Mouse (Mus musculus) liver, postnatal 0 days (tissue): ENCODE measurements around the gene Prpf6. TPM values are rescaled to one million over a fixed set of nuclear protein-coding genes. Genes with fewer than 3 reads are reported as not detected.

ENCODE experiments used
- ATAC-seq: fragments of 200-750 bp; cut with Nextera tagmentation; 2 replicates; pipeline ENCODE4 v1.8.0; 2017; ENCODE audit warnings: mild to moderate bottlenecking, moderate library complexity
- DNase-seq: peaks from one replicate; pipeline ENCODE4 v3.0.0-alpha.2; 2016
- H3K27ac ChIP-seq: fragments of 300-500 bp; sonication (generic); 2 replicates; pipeline ENCODE4 v1.5.1; 2014; ENCODE audit warnings: antibody characterized with exemption, moderate library complexity, mild to moderate bottlenecking, low read depth
- H3K27me3 ChIP-seq: fragments of 300-500 bp; sonication (generic); 2 replicates; pipeline ENCODE4 v1.6.1; 2014; ENCODE audit warnings: low read length, control low read depth, mixed read lengths; ENCODE audit not compliant: insufficient read depth
- H3K36me3 ChIP-seq: fragments of 300-500 bp; sonication (generic); replicated peaks from 2 replicates; pipeline ENCODE4 v1.6.1; 2014; ENCODE audit warnings: mild to moderate bottlenecking, control low read depth, low read length, moderate library complexity, mixed read lengths; ENCODE audit not compliant: insufficient read depth
- H3K4me1 ChIP-seq: fragments of 300-500 bp; sonication (generic); 2 replicates; pipeline ENCODE4 v1.6.1; 2014; ENCODE audit warnings: antibody characterized with exemption, mild to moderate bottlenecking, control low read depth; ENCODE audit not compliant: insufficient read depth
- H3K4me2 ChIP-seq: fragments of 300-500 bp; sonication (generic); 2 replicates; pipeline ENCODE4 v1.6.1; 2014; ENCODE audit warnings: low read depth, mild to moderate bottlenecking, low read length, moderate library complexity, mixed read lengths
- H3K4me3 ChIP-seq: fragments of 300-500 bp; sonication (generic); 2 replicates; pipeline ENCODE4 v1.5.1; 2014; ENCODE audit warnings: low read depth, low read length
- H3K9ac ChIP-seq: fragments of 300-500 bp; sonication (generic); replicated peaks from 2 replicates; pipeline ENCODE4 v1.6.1; 2014; ENCODE audit warnings: mild to moderate bottlenecking, moderate library complexity
- H3K9me3 ChIP-seq: fragments of 300-500 bp; sonication (generic); 2 replicates; pipeline ENCODE4 v1.6.1; 2016; ENCODE audit warnings: mild to moderate bottlenecking, control low read depth, low read length, mixed read lengths
- CTCF ChIP-seq: sonication (generic); IDR thresholded peaks from 2 replicates; pipeline ENCODE4 v1.5.1; 2016; ENCODE audit warnings: antibody characterized with exemption, low read depth
- EP300 ChIP-seq: IDR thresholded peaks from 2 replicates; pipeline ENCODE4 v1.6.1; 2016; ENCODE audit warnings: antibody characterized with exemption, low read depth, mild to moderate bottlenecking
- WGBS: fragments of 180-500 bp; shearing (Covaris S2); extraction: QIAGEN DNeasy Blood & Tissue Kit; methylation state at CpG from one replicate; pipeline ENCODE4 v1.1.7; 2014; ENCODE audit not compliant: insufficient replicate concordance; 5-methylcytosine and 5-hydroxymethylcytosine counted together
- polyA plus RNA-seq: library from polyadenylated mRNA; unstranded; fragments of >200 nt; fragmentation: Nextera tagmentation; extraction: Ambion mirVana; gene quantifications from 2 replicates; pipeline ENCODE4 v1.2.1, GENCODE M21; 2015

The Prpf6 gene
- polyA plus RNA-seq, 1 experiment from 2014 or later: 17.5 TPM

DNA sequence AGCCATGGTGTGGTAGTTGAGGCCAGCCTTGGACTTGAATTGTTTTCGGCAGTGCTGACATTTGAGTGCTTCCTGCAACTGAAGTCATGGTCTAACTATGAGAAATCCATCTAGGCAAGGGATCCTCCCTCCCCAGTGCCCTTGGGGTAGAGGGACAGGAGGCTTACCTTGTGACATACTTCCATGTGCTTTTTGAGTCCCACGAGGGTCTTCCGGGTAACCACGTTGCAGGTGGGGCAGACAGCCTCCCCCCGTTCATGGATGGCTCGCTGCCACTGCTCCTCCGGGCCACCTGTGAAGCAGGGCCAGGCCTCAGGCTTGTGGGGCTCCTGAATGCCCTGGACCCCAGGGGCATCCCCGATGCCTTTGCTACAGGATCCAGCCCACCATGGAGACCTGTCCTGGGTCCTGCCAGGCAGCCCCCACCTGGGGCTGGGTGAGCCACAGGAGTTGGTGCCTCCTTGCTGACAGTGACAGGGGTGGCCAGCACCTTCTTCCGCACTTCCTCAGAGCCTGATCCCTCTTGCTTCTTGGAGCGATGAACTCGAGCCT lies 3.4 kb upstream of the Prpf6 start:
- peaks cover 12% of the 10 kb centered on the region for H3K4me1 ChIP-seq
- 87% methylated on average over 11 of the region's 11 CpGs for WGBS
- H3K27ac ChIP-seq: no peak overlapping the region
- no peak overlapping the region for H3K4me3 ChIP-seq
- H3K36me3 ChIP-seq: peaks cover 46% of the 10 kb centered on the region
- H3K4me2 ChIP-seq: no peak overlapping the region
- H3K9me3 ChIP-seq: no peaks in the 10 kb centered on the region
- H3K27me3 ChIP-seq: no peaks in the 10 kb centered on the region
- no peak for TF ChIP-seq EP300
- TF ChIP-seq CTCF: no peak
- no peak overlapping the region for H3K9ac ChIP-seq
- ATAC-seq (no peak), DNase-seq (peak; percentile 13)

DNA sequence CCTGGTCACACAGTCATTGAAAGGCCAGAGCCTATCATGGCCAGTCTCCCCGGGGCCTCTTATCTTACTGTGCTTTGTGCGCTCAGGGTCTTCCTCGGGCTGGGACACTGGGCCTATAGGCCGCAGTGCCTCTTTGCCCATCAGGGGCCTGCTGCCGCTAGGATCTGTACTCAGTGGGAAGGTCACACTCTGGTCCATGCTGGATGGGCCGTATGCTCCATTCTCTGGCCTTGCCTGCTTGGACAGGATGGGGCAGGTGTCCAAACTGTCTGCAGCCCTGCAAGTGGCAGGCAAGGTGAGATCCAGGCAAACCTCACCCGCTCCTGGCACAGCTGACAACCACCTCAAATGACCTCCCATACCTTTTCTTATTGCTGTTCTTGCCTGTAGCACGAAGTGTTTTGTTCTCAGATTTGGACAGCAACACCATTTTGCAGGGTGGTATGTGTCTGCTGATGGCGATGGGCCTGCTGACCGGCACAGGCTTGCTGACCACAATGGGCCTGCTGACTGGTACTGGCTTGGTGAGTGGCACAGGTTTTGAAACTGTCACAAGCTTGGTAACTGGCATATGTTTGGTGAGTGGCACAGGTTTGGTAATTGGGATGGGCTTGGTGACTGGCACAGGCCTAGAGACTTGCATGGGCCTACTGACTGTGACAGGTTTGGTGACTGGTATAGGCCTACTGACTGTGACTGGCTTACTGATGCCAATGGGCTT lies 2.5 kb upstream of the Prpf6 start:
- Histone ChIP-seq H3K27me3 (no peaks in the 10 kb centered on the region), H3K9ac (no peak overlapping the region), H3K4me2 (no peak overlapping the region), H3K36me3 (peaks cover 44% of the 10 kb centered on the region), H3K27ac (no peak overlapping the region), H3K4me1 (peaks cover 10% of the 10 kb centered on the region), H3K4me3 (no peak overlapping the region), H3K9me3 (no peaks in the 10 kb centered on the region)
- no peak for ATAC-seq
- DNase-seq: no peak
- WGBS: 88% methylated on average over 10 of the region's 10 CpGs
- no peak for TF ChIP-seq EP300
- no peak for TF ChIP-seq CTCF

DNA sequence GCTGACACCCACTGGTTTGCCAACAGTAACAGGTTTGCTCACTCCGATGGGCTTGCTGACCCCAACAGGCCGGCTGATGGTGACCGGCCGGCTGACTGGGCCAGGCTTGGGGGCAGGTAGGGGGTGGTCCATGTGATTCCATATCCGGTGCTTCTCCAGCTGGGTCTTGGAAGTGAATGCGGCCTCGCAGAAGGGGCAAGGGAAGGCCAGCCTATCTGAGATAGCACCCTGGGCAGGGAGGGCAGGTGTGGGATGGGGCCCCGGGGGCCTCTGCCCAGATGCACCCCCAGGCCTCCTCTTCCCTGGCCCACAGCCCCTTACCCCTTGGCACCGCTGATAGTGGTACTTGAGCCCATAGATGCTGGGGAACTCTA lies 1.9 kb upstream of the Prpf6 start:
- no peak for ATAC-seq
- Histone ChIP-seq H3K4me2 (no peak overlapping the region), H3K4me3 (no peak overlapping the region), H3K27me3 (no peaks in the 10 kb centered on the region), H3K4me1 (peaks cover 10% of the 10 kb centered on the region), H3K36me3 (peaks cover 39% of the 10 kb centered on the region), H3K9ac (no peak overlapping the region), H3K9me3 (no peaks in the 10 kb centered on the region), H3K27ac (no peak overlapping the region)
- peak; percentile 12 for DNase-seq
- TF ChIP-seq CTCF: no peak
- 88% methylated on average over 9 of the region's 9 CpGs for WGBS

DNA sequence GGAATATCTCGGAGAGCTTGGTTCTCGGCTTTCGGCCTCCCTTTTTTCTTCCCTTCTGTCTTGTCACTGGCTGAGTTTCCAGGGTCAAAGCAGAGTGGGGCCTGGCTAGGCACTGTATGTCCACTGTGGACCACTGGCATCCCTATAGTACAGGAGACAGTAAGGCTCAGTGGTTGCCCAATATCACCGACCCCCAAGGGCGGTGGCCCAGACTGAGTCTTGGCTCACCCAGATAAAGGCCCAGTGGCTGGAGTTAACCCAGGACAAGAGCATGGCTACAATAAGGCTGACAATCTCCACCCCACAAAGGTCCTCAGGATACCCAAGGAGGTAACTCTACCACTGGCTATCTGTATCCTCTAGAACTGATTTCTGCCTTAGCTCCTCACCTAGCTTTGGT lies 1.2 kb upstream of the Prpf6 start:
- no peaks in the 10 kb centered on the region for H3K9me3 ChIP-seq
- DNase-seq (peak; percentile 10), ATAC-seq (no peak)
- peaks cover 36% of the 10 kb centered on the region for H3K36me3 ChIP-seq
- H3K4me1 ChIP-seq: peaks cover 10% of the 10 kb centered on the region
- H3K27ac ChIP-seq: no peak overlapping the region
- TF ChIP-seq EP300: no peak
- no peak for TF ChIP-seq CTCF
- H3K27me3 ChIP-seq: no peaks in the 10 kb centered on the region
- H3K4me2 ChIP-seq: no peak overlapping the region
- WGBS: 76% methylated on average over 5 of the region's 5 CpGs
- no peak overlapping the region for H3K9ac ChIP-seq
- H3K4me3 ChIP-seq: no peak overlapping the region

GRCm38 (mm10) chr2:181592231-181593041 lies 768 bp downstream of the Prpf6 start, which contains the start of gene Zfp512b:
Gene Zfp512b (minus strand): TSS chr2:181592803.
- H3K27ac ChIP-seq: peak within 1 kb of the TSS; percentile 90
- H3K36me3 ChIP-seq: peaks cover 18% of the 10 kb centered on the region
- no peaks in the 10 kb centered on the region for H3K9me3 ChIP-seq
- ATAC-seq (peak; percentile 84), DNase-seq (peak; percentile 78)
- TF ChIP-seq EP300 (no peak), CTCF (0 out of 2 replicates have a peak, but pooled peaks have one; percentile 8)
- WGBS: under 1% methylated on average over 68 of the region's 97 CpGs
- peak within 1 kb of the TSS; percentile 90 for H3K4me3 ChIP-seq
- peaks cover 10% of the 10 kb centered on the region for H3K4me1 ChIP-seq
- no peaks in the 10 kb centered on the region for H3K27me3 ChIP-seq
- peak within 1 kb of the TSS; percentile 94 for H3K9ac ChIP-seq
- peak within 1 kb of the TSS; percentile 97 for H3K4me2 ChIP-seq

GRCm38 (mm10) chr2:181593042-181593421 lies 1.4 kb downstream of the Prpf6 start:
- peak overlapping the region; percentile 94 for H3K9ac ChIP-seq
- H3K36me3 ChIP-seq: peaks cover 13% of the 10 kb centered on the region
- H3K27ac ChIP-seq: peak overlapping the region; percentile 90
- peaks cover 10% of the 10 kb centered on the region for H3K4me1 ChIP-seq
- 3% methylated on average over 6 of the region's 6 CpGs for WGBS
- TF ChIP-seq EP300: no peak
- TF ChIP-seq CTCF: no peak
- H3K4me3 ChIP-seq: peak overlapping the region; percentile 90
- peak; percentile 37 for ATAC-seq
- peak overlapping the region; percentile 97 for H3K4me2 ChIP-seq
- H3K27me3 ChIP-seq: no peaks in the 10 kb centered on the region
- no peaks in the 10 kb centered on the region for H3K9me3 ChIP-seq
- no peak for DNase-seq
